Mouse (Mus musculus) NIH3T3 (cell line): ENCODE measurements around the gene Gm27179.
"Not testable (repeated sequence)": the region's sequence is repeated elsewhere in the genome, so short reads cannot be mapped to it uniquely, and the experiment has no call there.

Experiments used
- DNase-seq: peaks from one replicate; pipeline ENCODE4 v3.0.0-alpha.2; 2012; ENCODE audit warnings: low read depth

Gene Gm27179

DNA sequence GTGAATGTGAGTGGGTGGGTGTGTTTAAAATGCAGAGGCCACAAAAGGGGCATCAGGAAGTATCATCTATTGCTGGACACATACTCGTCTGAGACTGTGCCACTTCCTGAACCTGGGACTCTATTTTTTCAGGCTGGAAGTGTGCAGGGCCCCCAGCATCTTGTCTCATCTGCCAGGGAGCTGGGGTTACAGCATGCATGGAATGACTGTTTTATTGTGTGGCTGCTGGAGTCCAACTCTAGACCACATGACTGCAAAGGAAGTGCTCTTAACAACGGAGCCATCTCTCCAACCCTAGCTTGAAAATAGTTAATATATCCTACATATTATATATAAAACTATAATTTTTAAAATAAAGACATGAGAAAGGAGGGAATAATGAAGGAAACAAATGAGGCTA, 39.0 kb downstream of the Gm27179 start:
- DNase-seq = not testable (repeated sequence)

DNA sequence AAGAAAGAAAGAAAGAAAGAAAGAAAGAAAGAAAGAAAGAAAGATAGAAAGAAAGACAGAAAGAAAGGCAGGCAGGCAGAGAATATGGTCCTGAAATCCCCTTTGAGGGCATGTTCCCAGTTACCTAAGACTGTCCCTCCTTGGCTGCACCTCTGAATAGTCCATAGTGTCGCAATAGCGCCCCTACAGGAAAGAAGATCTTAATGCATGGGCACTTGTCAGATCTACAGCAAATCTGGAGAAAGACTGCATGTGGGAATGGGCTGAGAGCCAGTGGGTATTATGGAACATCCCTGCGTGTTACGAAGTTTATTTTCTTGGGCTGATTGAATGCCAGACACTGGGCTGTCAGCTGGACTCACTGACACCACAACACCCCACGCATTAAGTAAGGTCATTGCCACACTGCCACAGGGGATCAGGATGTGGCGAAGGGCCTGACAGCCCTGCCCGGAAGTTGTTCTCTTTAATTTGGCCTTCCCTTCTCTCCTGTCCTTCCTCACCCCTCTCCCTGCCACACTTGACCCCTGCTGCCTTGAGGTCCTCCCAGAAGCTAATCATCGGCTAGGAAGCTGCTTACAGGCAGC, 42.1 kb downstream of the Gm27179 start:
- DNase-seq = not testable (repeated sequence)

DNA sequence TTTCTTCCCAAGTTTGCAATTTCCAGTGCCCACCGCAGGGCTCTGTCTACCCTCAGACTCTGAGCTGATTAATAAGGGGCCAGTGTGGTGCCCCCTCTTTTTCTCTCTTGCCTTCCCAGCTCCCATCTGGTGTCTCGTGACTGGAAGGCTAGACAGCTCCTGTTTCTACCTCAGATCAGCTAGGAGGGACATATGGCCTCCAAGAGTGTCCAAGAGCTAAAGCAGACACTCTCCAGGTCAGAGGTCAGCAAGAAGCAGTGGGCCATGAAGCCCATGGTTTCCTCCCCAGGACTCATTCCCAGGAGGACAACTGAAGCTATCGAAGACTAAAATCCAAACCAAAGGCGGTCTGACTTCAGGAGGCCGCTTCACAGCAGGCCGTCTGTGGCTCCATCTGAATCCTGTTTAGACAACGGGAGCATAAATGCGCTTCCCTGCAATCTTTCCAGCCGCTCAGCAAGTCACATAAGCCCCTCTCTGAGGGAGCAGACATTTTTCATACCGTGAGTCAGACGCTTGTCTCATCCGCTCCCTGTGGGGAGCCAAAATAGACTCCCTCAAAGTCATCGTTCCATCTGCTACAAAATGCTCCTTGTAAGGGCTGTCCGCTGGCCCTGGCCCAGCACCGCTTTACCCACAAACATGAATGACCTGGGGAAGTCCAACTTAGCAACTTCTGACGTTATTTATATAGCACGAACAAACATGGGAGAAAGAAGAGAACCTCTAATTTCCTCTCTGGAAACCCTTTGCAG, 44.6 kb downstream of the Gm27179 start:
- DNase-seq = not testable (repeated sequence)

DNA sequence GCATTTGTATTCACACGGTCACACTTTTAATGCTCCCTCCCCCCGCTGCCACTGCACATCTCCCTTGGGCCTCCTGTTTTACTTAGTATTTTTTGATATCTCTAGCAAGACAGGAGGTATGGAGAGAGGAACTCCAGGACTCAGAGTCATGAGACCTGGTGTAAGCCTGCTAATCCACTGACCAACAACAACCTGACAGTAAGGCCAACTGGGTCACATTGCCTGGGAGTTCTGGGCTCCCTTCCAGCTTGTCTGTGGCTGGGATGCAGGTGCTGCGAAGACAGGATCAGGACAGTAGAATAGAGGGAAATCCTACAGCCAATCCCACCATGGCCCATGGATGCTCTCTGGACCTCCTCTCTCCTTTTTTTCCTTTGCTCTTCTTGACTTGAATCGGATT, 47.9 kb downstream of the Gm27179 start:
- not testable (repeated sequence) for DNase-seq
